Mouse (Mus musculus) liver, embryonic 15.5 days (tissue): Measurements from ENCODE around the gene St6galnac1. TPM values are rescaled to one million over a fixed set of nuclear protein-coding genes. Genes with fewer than 3 reads are reported as not detected.

ENCODE experiments used
- ATAC-seq: fragments of 200-750 bp; cut with Nextera tagmentation; 2 replicates; pipeline ENCODE4 v1.8.0; 2017; ENCODE audit warnings: moderate number of reproducible peaks, mild to moderate bottlenecking, moderate library complexity; ENCODE audit not compliant: insufficient read depth
- H3K27ac ChIP-seq: fragments of 300-500 bp; sonication (generic); replicated peaks from 2 replicates; pipeline ENCODE4 v1.5.1; 2015; ENCODE audit warnings: mild to moderate bottlenecking, inconsistent platforms
- H3K27me3 ChIP-seq: fragments of 300-500 bp; sonication (generic); 2 replicates; pipeline ENCODE4 v1.6.1; 2015; ENCODE audit warnings: mild to moderate bottlenecking, inconsistent platforms
- H3K36me3 ChIP-seq: fragments of 300-500 bp; sonication (generic); replicated peaks from 2 replicates; pipeline ENCODE4 v1.6.1; 2015; ENCODE audit warnings: moderate library complexity, mild to moderate bottlenecking, inconsistent platforms
- H3K4me1 ChIP-seq: fragments of 300-500 bp; sonication (generic); replicated peaks from 2 replicates; pipeline ENCODE4 v1.6.1; 2015; ENCODE audit warnings: inconsistent platforms
- H3K4me2 ChIP-seq: fragments of 300-500 bp; sonication (generic); 2 replicates; pipeline ENCODE4 v1.6.1; 2015; ENCODE audit warnings: moderate library complexity, mild to moderate bottlenecking, inconsistent platforms
- H3K4me3 ChIP-seq: fragments of 300-500 bp; sonication (generic); replicated peaks from 2 replicates; pipeline ENCODE4 v1.5.1; 2015; ENCODE audit warnings: mild to moderate bottlenecking, inconsistent platforms
- H3K9ac ChIP-seq: fragments of 300-500 bp; sonication (generic); 2 replicates; pipeline ENCODE4 v1.6.1; 2015; ENCODE audit warnings: moderate library complexity, mild to moderate bottlenecking, inconsistent platforms
- H3K9me3 ChIP-seq: fragments of 300-500 bp; sonication (generic); replicated peaks from 2 replicates; pipeline ENCODE4 v1.6.1; 2016; ENCODE audit warnings: inconsistent platforms
- WGBS: fragments of 180-500 bp; shearing (Covaris S2); methylation state at CpG from one replicate; pipeline ENCODE4 v1.1.7; 2015; ENCODE audit warnings: mixed read lengths; ENCODE audit not compliant: insufficient replicate concordance; 5-methylcytosine and 5-hydroxymethylcytosine counted together
- polyA plus RNA-seq: library from polyadenylated mRNA; unstranded; fragments of >200 nt; fragmentation: Nextera tagmentation; extraction: Ambion mirVana; gene quantifications from 2 replicates; pipeline ENCODE4 v1.2.1, GENCODE M21; 2015

St6galnac1 gene
- polyA plus RNA-seq, 1 experiment from 2014 or later: not detected

GRCm38 (mm10) chr11:116814076-116814883 lies 39.0 kb upstream of the St6galnac1 start:
- no peak overlapping the region for H3K4me2 ChIP-seq
- peaks cover 13% of the 10 kb centered on the region for H3K27me3 ChIP-seq
- no peak overlapping the region for H3K4me3 ChIP-seq
- H3K4me1 ChIP-seq: peaks cover 15% of the 10 kb centered on the region
- no peak overlapping the region for H3K9ac ChIP-seq
- ATAC-seq: no peak
- no peak overlapping the region for H3K27ac ChIP-seq
- H3K9me3 ChIP-seq: no peaks in the 10 kb centered on the region
- WGBS: 43% methylated on average over 20 of the region's 20 CpGs
- H3K36me3 ChIP-seq: no peaks in the 10 kb centered on the region

GRCm38 (mm10) chr11:116813610-116814009 lies 38.3 kb upstream of the St6galnac1 start:
- H3K4me3 ChIP-seq: no peak overlapping the region
- H3K9me3 ChIP-seq: no peaks in the 10 kb centered on the region
- H3K27ac ChIP-seq: no peak overlapping the region
- no peaks in the 10 kb centered on the region for H3K36me3 ChIP-seq
- WGBS: 75% methylated on average over 13 of the region's 13 CpGs
- peaks cover 13% of the 10 kb centered on the region for H3K27me3 ChIP-seq
- H3K4me1 ChIP-seq: peaks cover 15% of the 10 kb centered on the region
- H3K9ac ChIP-seq: no peak overlapping the region
- H3K4me2 ChIP-seq: no peak overlapping the region
- ATAC-seq: no peak

- Histone ChIP-seq H3K27me3 (peaks cover 13% of the 10 kb centered on the region), H3K4me2 (no peak overlapping the region), H3K9ac (no peak overlapping the region), H3K36me3 (no peaks in the 10 kb centered on the region), H3K27ac (no peak overlapping the region), H3K9me3 (no peaks in the 10 kb centered on the region), H3K4me1 (peaks cover 15% of the 10 kb centered on the region), H3K4me3 (no peak overlapping the region)
- ATAC-seq: no peak
- WGBS: 67% methylated on average over 21 of the region's 21 CpGs
Observed at GRCm38 (mm10) chr11:116812793-116813529, 37.7 kb upstream of the St6galnac1 start.

- peak; percentile 46; the same call in 1 of the 2 replicates for ATAC-seq
- H3K9ac ChIP-seq: no peak overlapping the region
Observed at GRCm38 (mm10) chr11:116810983-116811901, 35.9 kb upstream of the St6galnac1 start.

GRCm38 (mm10) chr11:116810528-116810927 lies 35.2 kb upstream of the St6galnac1 start:
- H3K27me3 ChIP-seq: peaks cover 13% of the 10 kb centered on the region
- H3K27ac ChIP-seq: no peak overlapping the region
- WGBS: 62% methylated on average over 11 of the region's 11 CpGs
- no peak overlapping the region for H3K4me2 ChIP-seq
- H3K4me3 ChIP-seq: no peak overlapping the region
- no peaks in the 10 kb centered on the region for H3K9me3 ChIP-seq
- no peak overlapping the region for H3K9ac ChIP-seq
- peaks cover 15% of the 10 kb centered on the region for H3K4me1 ChIP-seq
- no peak for ATAC-seq
- H3K36me3 ChIP-seq: no peaks in the 10 kb centered on the region

More at GRCm38 (mm10) chr11:116810983-116811901, 35.9 kb upstream of the St6galnac1 start:
- H3K27ac ChIP-seq: no peak overlapping the region
- H3K4me1 ChIP-seq: peaks cover 15% of the 10 kb centered on the region
- 5% methylated on average over 31 of the region's 32 CpGs for WGBS
- H3K36me3 ChIP-seq: no peaks in the 10 kb centered on the region
- peak overlapping the region; percentile 18; the same call in 1 of the 2 replicates for H3K4me3 ChIP-seq
- H3K27me3 ChIP-seq: peaks cover 13% of the 10 kb centered on the region
- H3K9me3 ChIP-seq: no peaks in the 10 kb centered on the region
- H3K4me2 ChIP-seq: peak overlapping the region; percentile 61

- WGBS: 57% methylated on average over 8 of the region's 8 CpGs
- Histone ChIP-seq H3K9ac (no peak overlapping the region), H3K27me3 (peaks cover 13% of the 10 kb centered on the region), H3K4me3 (no peak overlapping the region), H3K4me2 (no peak overlapping the region), H3K36me3 (no peaks in the 10 kb centered on the region), H3K4me1 (peaks cover 13% of the 10 kb centered on the region), H3K27ac (no peak overlapping the region), H3K9me3 (no peaks in the 10 kb centered on the region)
- no peak for ATAC-seq
Observed at GRCm38 (mm10) chr11:116809520-116809919, 34.2 kb upstream of the St6galnac1 start.

- H3K4me1 ChIP-seq: peaks cover 11% of the 10 kb centered on the region
- no peak for ATAC-seq
- no peak overlapping the region for H3K4me3 ChIP-seq
- H3K27ac ChIP-seq: no peak overlapping the region
- no peaks in the 10 kb centered on the region for H3K36me3 ChIP-seq
- H3K9ac ChIP-seq: no peak overlapping the region
- H3K9me3 ChIP-seq: no peaks in the 10 kb centered on the region
- WGBS: 69% methylated on average over 11 of the region's 11 CpGs
- peaks cover 13% of the 10 kb centered on the region for H3K27me3 ChIP-seq
- no peak overlapping the region for H3K4me2 ChIP-seq
Observed at GRCm38 (mm10) chr11:116808811-116809395, 33.6 kb upstream of the St6galnac1 start.

- no peak for ATAC-seq
- no peaks in the 10 kb centered on the region for H3K36me3 ChIP-seq
- H3K4me1 ChIP-seq: peaks cover 11% of the 10 kb centered on the region
- no peak overlapping the region for H3K4me3 ChIP-seq
- H3K27ac ChIP-seq: no peak overlapping the region
- peaks cover 13% of the 10 kb centered on the region for H3K27me3 ChIP-seq
- no peak overlapping the region for H3K4me2 ChIP-seq
- H3K9me3 ChIP-seq: no peaks in the 10 kb centered on the region
- no peak overlapping the region for H3K9ac ChIP-seq
- 30% methylated on average over 7 of the region's 7 CpGs for WGBS
Observed at GRCm38 (mm10) chr11:116807938-116808606, 32.8 kb upstream of the St6galnac1 start.

- no peak overlapping the region for H3K9ac ChIP-seq
- no peak overlapping the region for H3K4me2 ChIP-seq
- no peak for ATAC-seq
- no peak overlapping the region for H3K4me3 ChIP-seq
- H3K9me3 ChIP-seq: no peaks in the 10 kb centered on the region
- peaks cover 11% of the 10 kb centered on the region for H3K4me1 ChIP-seq
- no peak overlapping the region for H3K27ac ChIP-seq
- 49% methylated on average over 3 of the region's 3 CpGs for WGBS
- H3K36me3 ChIP-seq: no peaks in the 10 kb centered on the region
- H3K27me3 ChIP-seq: peaks cover 13% of the 10 kb centered on the region
Observed at GRCm38 (mm10) chr11:116807526-116807925, 32.2 kb upstream of the St6galnac1 start.

GRCm38 (mm10) chr11:116807116-116807515 lies 31.8 kb upstream of the St6galnac1 start:
- Histone ChIP-seq H3K4me3 (no peak overlapping the region), H3K9me3 (no peaks in the 10 kb centered on the region), H3K36me3 (no peaks in the 10 kb centered on the region), H3K4me2 (no peak overlapping the region), H3K27ac (no peak overlapping the region), H3K4me1 (peaks cover 11% of the 10 kb centered on the region), H3K27me3 (peaks cover 13% of the 10 kb centered on the region), H3K9ac (no peak overlapping the region)
- no peak for ATAC-seq
- 54% methylated on average over 7 of the region's 7 CpGs for WGBS
